Mouse (Mus musculus) adrenal gland, adult 10 weeks (tissue): ENCODE results near the gene Nsf. TPM values are rescaled to one million over a fixed set of nuclear protein-coding genes. Genes with fewer than 3 reads are reported as not detected.

ENCODE experiments used
- polyA plus RNA-seq: library from polyadenylated mRNA; stranded (reverse); fragments of 350-450 nt; fragmentation: Illumina TruSeq; extraction: RNeasy Lipid Tissue Mini Kit (QIAGEN cat#74804); gene quantifications from one replicate; pipeline ENCODE4 v1.2.3, GENCODE M21; 2014; ENCODE audit warnings: low read depth, low replicate concordance

The Nsf gene
- polyA plus RNA-seq: 58.6 TPM

GRCm38 (mm10) chr11:103953896-103954292 is at the start of gene Nsf:
Gene Nsf, minus strand, starts transcription at chr11:103954056.

DNA sequence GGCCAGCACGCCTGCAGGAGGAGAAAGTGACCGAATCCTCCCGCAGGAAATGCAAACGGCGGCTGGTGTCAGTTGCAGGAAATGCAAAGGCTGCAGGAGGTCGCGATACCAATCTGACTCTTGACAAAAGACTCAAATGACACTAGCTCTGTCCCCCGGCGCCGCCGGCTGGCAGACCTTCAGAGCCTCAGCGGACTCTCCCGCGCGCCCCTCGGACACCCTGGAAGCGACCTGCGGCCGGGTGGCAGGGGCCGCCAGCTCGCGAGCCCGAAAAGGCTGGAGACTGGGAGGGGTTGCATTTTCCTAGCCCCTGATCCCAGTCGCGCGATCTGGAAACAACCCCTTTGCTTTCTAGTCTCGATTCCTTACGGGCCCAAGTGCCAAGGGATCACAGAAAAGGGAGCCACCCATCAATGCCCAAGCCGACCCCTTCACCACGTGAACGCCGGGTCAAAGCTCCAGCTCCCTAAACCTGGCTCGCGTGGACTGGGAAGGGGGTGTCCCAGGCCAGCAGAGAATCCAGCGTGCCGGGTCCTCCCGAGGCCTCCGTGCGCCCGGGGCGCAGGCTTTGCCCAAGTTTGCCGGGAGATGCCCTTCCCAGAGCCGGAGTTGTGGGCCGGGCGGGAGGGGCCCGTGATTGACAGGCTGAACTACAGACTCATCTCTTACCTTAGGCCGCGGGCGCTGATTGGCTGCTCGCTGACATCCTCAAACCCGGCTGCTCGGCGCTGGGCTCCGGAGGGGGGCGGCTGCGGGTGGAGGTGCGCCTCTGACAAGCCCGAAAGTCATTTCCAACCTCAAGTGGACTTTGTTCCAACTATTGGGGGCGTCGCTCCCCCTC is 180.2 kb downstream of the Nsf start, which contains the start of gene Wnt3:
Gene Wnt3 (plus strand): TSS at position 764 of the 841 bp plus-strand sequence.

Other genes starting within 250 kb of the Nsf start
- gene Wnt9b, start 204.2 kb downstream of the Nsf start, polyA plus RNA-seq: not detected
- not detected for gene Wnt3, start 179.9 kb downstream of the Nsf start, polyA plus RNA-seq
- gene Arf2, start 12.7 kb upstream of the Nsf start, polyA plus RNA-seq: 51.5 TPM
- not detected for gene Crhr1, start 178.8 kb upstream of the Nsf start, polyA plus RNA-seq
- not detected for gene Sppl2c, start 232.3 kb upstream of the Nsf start, polyA plus RNA-seq